Mouse (Mus musculus) heart, postnatal 25 days (tissue): ENCODE measurements around the gene Pinlyp. TPM values are rescaled to one million over a fixed set of nuclear protein-coding genes. Genes with fewer than 3 reads are reported as not detected.

Experiments
- DNase-seq: peaks from one replicate; pipeline ENCODE4 v3.0.0; 2022; ENCODE audit warnings: low spot score
- intact Hi-C: fragments of 180-260 bp; cut with DNase I; formaldehyde crosslinking; loops from one replicate; pipeline ENCODE4 v1.15.1; 2025
- total RNA-seq, 2 experiments: library from RNA; stranded (reverse); gene quantifications; 2 replicates each; pipeline ENCODE4 v1.2.3; 2021

Gene Pinlyp
- not detected for total RNA-seq

DNA sequence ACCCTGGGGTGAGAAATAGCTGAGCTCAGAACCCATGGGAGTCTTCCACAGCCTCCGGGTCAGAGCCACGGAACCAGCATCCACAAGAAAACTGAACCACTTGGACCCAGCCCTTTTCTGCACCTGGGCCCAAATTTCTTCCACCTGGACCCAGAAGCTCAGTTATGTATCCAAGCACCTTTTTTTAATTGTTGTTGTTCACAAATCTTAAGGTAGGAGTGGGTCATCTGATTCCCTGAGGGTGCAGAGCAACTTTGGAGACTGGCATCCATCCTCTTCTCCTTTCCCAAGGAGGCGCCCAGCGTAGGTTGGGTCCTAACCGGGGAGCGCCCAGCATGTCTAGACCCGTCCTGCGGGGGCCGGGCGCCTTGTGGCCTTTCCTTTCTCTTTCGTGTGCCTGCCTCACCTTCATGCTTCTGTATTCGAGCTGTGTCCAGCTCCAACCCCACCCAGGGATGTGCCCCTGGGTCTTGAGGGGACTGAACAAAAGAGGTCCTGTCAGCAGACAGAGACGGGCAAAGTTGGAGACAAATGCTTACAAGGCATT is at the start of gene Pinlyp, which contains the start of gene Xrcc1:
Gene Pinlyp (minus strand): TSS at position 51 of the 547 bp plus-strand sequence.
Gene Xrcc1 (plus strand): TSS at position 222 of the 547 bp plus-strand sequence.
- DNase-seq, result no peak
- intact Hi-C loops, result loop anchor here (5.0 kb wide), 1 partner anchor 69 kb away; no protein-coding TSS in a partner anchor

DNA sequence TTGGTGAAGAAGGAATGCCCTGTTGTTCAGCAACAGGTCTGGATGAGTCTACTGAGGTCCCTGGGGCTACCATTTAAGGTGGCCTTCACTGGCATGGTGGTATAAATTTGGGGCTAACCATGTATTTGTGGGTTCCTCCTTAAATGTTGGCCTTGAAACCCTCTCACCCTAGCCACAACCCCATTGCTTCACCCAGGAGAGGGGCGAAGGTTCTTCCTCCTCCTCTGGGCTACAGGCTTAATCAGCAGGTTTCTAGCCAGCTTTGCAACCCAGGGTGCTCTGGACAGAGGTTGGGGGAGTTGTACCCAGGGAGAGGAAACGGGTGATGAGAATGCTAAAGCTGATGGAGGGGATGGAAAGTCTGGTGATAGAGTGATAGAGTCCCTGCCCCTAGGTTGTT is 49.5 kb upstream of the Pinlyp start:
- intact Hi-C loops, result no loop called here
- DNase-seq, result no peak

DNA sequence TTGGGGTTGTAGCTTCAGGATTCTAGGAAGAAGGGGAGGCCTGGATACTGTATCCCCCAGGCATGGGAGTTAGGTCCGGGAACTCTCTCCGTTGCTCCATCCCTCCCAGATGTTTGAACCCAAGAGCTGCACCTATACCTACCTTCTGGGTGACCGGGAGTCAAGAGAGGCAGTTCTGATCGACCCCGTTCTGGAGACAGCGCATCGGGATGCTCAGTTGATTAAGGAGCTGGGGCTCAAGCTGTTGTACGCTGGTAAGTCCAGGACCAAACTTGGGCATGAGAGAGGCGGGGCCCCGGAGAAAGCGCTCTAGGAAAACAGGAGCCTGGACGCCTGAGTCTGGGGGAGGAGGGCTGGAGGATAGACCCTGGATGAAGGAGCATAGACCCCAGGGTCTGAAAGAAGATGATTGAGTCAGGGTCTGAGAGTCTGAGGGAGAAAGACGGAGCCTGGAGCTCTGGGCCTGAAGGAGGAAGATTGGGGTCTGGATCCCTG is 48.4 kb upstream of the Pinlyp start:
- intact Hi-C loops, result no loop called here
- no peak for DNase-seq

DNA sequence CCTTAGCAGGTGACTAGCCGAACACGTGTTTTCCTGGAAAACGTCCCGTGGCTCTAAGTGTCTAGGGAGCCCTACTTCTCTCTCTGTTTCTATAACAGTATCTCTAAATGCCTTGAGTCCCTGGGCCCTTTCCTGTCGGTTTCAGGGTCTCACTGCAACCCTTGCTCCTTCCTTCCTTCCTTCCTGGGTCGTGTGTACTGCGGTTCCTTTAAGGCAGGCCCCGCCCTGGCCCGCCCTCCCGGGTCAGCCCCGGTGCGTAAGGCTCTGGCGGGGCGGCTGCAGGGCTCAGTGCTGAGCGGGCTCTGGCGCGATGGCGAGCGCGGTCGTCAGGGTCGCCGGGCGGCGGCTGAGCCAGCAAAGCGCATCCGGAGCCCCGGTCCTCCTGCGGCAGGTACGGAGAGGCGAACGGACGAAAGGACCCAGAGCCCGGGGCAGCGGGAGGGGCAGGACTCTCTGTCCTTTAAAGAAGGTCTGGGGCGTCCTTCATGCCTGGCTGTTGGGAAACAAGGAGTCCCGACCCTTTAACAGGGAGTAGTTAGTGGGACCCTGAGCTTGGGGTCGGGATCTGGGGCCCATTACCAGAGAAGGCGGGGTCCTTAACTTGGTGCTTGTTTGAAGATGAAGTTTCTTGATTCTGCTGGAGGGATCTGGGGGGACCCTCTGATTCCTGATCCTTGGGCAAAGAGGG is 47.8 kb upstream of the Pinlyp start:
- peak; percentile 49 for DNase-seq
- intact Hi-C loops, result no loop called here

DNA sequence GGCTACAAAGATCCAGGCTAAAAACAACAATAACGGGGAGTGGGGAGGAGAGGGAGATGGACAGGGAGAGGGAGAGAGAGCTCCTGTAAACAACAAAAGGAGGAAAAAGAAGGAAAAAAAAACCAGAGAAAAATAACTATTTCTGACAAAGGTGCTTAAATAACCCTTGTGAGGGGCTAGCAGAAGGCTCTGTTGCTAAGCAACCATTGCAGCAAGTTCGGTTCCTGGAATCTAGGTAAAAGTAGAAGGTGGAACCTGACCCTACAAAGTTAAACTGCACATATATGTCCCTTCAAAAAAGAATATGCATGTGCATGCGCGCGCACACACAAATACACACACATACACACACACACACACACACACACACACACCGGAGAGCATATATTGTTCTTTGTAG is 46.9 kb upstream of the Pinlyp start:
- no peak for DNase-seq
- intact Hi-C loops, result no loop called here

DNA sequence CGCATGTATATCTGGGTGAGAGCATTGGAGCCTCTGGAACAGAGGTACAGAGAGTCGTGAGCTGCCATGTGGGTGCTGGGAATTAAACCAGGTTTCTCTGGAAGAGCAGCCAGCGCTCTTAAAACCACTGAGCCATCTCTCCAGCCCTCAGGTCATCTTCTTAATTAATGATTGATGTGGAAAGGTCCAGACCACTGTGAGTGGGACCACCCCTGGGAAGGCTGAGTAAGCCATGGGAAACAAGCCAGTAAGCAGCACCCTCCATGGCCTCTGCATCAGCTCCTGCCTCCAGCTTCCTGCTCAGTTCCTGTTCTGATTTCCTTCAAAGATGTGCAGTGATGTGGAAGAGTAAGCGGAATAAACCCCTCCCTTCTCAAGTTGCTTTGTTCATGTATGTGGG is 46.2 kb upstream of the Pinlyp start:
- intact Hi-C loops, result no loop called here
- no peak for DNase-seq

DNA sequence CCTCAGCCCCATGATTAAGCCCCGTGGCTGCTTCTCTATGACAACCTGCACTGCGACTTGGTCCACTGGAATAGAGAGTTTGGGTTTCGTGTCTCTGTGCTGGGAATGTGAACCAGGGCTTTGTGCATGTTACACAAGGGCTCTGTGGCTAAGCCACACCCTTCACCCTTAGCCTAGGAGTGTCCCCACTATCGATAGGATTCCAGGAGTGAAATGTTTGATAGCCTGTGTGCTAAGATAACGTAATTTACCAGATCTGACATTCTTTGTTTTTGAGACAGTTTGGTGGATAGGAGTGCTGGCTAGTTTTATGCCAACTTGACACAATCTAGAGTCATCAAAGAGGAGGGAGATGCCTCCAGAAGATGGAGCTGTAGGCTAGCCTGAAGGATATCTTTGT is 45.8 kb upstream of the Pinlyp start:
- intact Hi-C loops, result no loop called here
- DNase-seq, result no peak

DNA sequence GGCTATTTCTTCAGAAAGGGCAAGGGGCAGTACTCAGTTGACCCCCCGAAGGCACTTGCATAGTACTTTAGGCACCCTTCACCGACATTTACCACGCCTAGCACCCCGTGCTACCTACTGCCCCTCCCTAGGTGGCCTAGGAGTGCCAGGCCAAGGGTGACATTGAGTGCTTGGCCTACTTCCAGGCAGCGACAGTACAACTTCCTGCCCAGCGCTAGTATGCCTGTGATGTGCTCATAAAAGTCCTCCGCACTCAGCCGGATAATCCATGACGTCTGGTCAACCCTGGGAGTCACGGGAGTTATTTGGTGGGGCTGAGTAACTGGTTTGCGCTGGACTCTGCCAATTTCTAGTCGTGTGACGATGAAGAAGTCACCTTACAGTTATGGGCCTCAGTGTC is 42.4 kb upstream of the Pinlyp start:
- intact Hi-C loops, result no loop called here
- DNase-seq, result no peak

DNA sequence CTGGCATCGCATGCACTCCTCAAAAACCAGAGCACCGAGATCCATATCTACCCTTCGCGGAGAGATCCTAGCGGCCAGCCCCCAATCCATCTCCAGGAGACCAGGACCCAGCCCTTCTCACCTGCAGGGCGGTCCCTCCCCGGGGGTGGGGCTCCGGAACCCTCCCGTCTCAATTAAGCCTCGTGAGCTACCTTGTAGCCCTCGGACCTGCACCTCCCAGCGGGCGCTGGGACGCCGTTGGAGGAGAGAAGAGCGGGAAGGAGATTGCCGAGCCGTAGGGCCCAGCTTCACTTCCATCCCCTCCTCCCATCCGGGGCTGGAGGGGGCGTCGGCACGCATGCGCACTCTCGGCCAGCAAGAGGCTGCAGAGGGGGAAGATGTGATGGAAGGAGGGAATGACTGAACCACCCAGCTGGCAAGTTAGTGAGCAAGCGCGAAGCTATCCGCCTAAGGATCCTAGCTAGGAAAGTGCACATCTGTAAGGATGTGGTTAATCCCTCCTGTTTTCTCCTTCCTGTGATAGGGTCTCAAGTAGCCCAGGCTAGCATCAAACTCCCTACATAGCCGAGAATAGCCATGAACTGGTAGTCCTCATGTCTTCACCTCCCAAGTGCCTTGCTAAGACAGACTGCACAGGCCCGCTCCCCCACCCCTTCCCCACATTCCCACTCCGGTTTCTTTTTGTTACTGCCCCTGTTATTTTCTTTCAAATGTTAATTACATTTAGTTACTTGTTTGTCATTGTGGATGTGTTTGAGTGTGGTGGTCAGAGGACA is 41.6 kb upstream of the Pinlyp start, which contains the start of the genes Ethe1 and Zfp575:
Gene Ethe1 (plus strand): TSS at position 214 of the 776 bp plus-strand sequence.
Gene Zfp575 (minus strand): TSS at position 312 of the 776 bp plus-strand sequence.
- intact Hi-C loops, result no loop called here

DNA sequence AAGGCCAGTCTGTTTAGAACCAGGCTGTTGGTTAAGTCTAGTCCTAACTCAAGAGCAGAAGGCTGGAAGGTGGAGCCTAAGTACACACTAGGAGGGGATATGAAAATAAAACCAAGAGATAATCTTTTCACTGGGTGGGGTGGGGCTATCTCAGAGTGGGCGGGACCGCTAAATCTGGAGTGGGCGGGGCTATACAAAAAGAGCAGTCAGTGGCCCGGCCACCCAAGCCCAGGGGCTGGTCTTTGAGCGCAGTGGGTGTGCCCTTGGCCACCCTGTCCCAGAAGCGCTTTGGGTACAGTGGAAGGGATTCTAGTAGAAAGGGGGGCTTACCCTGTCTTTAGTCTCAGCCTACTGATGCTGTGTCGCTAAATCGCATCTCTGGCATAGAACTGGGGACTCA is 40.9 kb upstream of the Pinlyp start:
- no peak for DNase-seq

More for the DNA sequence above, 41.6 kb upstream of the Pinlyp start, which contains the start of the genes Ethe1 and Zfp575:
- DNase-seq, result peak; percentile 35

DNA sequence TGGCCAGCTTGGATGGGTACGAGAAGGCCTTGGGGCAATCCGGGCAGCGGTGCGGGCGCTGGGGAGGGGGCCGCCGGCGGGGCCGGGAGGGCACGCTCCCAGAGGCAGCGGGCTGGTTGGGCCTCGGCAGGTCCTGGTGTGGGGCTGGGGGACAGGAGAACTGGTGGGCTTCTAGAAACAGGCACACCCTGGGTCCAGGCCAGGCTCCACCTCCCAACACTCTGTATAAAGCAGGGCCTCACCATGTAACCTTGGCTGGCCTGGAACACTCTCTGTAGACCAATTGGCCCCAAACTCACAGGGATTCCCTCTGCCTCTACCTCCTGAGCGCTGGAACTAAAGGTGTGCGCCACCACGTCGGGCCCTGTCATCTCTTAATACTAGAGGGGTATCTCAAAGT is 40.1 kb upstream of the Pinlyp start:
- DNase-seq, result no peak
- intact Hi-C loops, result no loop called here

More for the DNA sequence above, 40.9 kb upstream of the Pinlyp start:
- intact Hi-C loops, result no loop called here

DNA sequence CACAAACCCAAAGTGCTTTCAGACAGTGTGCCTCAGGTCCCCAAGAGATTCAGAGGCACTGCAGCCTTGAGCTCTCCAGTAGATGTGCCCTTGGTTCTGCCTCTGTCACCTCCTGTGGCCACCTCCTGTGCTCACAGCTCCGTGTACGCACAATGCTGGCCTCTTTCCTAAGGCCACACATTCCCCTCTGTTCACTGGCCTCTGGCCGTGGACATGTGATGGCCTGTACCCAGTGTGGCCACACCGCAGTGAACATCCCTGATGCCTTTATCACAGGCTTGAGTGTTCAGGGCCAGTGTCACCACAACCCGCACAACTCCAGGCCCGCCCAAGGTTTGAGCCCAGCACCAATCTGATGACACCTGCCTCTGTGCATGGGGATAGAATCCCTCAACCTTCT is 39.0 kb upstream of the Pinlyp start:
- intact Hi-C loops, result no loop called here
- no peak for DNase-seq

DNA sequence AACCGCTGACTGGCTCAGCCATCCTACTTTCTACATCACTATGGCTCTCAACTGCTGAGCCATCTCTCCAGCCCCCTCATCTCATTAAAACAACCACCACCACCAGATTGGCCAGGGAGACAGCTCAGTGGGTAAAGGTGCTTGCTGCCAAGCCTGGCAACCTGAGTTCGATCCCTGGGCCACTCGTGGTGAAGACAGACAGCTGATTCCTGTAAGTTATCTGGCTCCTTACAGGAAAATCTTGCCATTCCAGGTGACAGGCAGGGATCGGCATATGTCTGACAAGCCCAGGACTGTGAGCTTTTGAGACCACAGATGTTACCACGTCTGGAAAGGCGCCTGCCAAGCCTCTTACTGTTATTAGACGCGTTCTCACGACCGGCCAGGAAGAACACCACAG is 31.9 kb upstream of the Pinlyp start:
- no peak for DNase-seq
- intact Hi-C loops, result no loop called here

DNA sequence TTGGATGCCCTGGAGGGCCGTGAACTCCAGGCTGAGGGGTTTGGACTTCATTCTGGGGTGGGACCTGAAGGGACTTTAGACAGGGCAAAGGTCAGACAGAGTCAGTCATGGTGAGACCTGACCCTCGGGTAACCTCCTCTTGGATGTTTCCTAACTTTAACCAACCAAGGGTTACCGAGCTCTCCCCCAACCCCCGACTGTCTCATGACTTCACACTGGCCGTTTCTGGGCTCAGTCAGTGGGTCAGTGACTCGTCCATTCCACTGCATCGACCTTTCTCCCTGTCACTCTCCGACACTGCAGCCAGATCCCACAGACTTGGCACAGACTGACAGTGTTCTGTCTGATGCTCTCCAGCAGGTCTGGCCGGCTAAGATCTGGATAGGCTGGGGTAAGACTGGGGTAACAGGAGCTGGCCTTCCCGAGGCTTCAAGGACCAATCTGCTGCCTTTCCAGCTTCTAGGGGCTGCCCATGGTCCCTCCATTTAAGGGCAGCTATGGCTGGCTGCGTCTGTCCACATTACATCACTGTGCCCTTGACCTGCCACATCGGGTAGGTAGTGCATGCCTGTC is 28.4 kb upstream of the Pinlyp start:
- no peak for DNase-seq
- intact Hi-C loops, result no loop called here

DNA sequence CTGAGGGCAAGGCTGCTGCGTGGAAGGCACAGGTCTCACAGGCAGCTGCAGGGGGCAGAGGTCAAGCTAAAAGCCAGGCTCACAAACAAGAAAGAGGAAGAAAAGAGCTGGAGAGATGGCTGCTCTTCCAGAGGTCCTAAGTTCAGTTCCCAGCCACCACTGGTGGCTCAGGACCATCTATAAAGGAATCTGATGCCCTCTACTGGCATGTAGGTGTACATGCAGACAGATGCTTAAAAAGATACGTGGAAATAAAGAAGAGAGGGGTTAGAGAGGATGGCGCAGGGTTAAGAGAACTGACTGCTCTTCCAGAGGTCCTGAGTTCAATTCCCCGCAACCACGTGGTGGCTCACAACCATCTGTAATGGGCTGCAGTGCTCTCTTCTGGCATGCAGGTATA is 26.5 kb upstream of the Pinlyp start:
- no peak for DNase-seq
- intact Hi-C loops, result no loop called here

DNA sequence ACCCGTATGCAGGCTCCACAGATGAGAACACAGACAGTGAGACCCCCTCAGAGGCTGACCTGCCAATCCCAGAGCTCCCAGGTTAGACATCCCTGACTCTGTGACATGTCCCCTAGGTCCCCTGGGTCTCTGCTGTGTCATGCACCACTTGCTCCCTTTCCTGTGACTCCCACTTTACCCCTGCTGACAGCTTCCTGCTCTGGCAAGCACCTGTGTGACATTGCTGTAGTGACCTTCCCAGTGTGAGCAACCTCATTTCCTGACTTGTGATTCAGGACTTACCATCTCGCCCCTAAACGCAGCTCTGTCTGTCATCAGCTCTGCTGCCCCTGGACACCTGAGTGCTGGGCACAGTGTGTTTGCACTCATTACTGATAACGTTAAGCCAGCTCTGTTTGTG is 25.2 kb upstream of the Pinlyp start:
- intact Hi-C loops, result no loop called here
- DNase-seq, result no peak

DNA sequence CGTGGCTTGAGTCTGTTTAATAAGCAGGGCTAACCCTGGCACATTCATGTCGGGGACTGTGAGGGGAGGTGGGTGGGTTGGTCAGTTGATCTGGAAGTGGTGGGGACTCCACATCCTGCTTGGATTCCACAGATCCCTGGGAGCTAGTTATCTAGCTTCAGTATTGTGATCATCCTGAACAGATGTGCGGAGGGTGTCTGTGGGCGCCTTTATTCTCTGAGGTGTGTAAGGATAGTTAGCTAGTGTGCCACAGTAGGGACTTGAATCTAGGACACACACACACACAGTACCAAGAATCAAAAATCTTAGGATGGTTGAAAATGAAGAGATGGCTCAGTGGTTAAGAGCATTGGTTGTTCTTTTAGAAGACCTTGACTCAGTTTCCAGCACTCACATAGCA is 22.6 kb upstream of the Pinlyp start:
- intact Hi-C loops, result no loop called here
- no peak for DNase-seq

DNA sequence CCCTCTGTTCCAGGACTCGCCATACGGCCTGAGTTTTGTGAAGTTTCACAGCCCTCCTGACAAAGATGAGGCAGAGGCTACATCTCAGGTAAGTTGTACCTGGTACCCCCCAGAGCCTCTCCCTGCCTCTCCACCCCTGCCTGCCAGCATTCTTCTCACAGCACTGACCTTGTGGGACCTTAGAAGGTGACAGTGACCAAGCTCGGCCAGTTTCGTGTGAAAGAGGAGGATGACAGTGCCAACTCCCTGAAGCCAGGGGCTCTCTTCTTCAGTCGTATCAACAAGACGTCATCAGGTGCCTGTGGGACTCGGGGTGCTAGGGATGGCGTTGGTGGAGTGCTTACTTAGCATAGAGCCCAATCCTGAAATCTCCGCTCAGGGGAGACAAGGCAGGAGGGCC is 20.3 kb upstream of the Pinlyp start:
- DNase-seq, result no peak
- intact Hi-C loops, result no loop called here

DNA sequence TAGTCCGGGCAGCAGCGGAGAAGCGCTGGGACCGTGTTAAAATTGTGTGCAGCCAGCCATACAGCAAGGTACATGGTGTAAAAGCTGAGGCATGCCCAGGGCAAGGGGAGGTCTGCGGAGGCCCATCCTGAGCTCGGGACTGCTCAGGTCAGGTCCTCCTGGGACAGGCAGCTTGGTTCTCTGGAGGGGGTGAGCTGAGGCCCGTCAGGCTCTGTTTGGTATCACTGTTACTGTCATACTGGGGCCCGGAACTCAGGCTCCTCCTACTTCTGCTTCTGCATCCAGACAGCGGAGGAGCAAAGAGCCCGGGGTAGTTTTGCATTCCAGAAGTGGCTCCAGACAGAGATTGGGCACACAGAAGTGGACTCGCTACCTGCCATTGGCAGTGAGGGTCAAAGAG is 19.7 kb upstream of the Pinlyp start:
- no peak for DNase-seq
- intact Hi-C loops, result loop anchor here (2.0 kb wide), 1 partner anchor 93 kb away; no protein-coding TSS in a partner anchor

DNA sequence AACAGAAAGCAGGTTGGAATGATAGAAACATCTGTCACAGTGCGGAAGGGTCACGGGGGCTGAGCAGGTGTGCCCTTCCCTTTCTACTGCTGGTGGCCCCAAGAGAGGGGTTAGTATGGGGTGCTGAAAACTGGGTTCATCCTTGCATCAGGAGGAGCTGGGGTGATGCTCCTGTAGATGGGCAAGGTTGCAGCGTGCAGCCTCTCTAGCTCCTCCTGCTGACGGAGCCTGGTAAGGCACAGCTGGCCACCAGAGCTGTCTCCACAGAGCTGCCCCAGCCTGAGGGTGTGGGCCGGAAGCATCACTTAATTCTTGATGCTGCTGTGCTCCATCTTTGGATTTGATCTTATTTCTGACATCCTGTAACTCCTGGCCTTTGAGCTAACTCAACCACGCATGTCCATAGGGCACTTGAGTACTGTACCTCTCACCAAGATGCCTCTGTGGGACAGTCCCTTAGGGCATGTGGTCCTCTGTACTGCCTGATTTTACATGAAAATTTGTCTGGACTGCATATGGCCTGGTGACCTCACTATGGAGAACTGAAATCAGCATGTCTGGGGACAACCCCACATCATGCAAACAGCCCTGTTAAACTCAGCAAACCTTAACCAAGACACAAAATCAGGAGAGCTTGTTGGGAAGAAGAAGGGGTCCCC is 18.8 kb upstream of the Pinlyp start:
- peak; percentile 29 for DNase-seq
- intact Hi-C loops, result loop anchor here (2.0 kb wide), 1 partner anchor 92 kb away; no protein-coding TSS in a partner anchor
